Mouse (Mus musculus) CD4-positive, CD25-positive, alpha-beta regulatory T cell, adult 9 weeks (primary cell): ENCODE data around the gene Fntb. TPM values are rescaled to one million over a fixed set of nuclear protein-coding genes. Genes with fewer than 3 reads are reported as not detected.

ENCODE experiments used
- polyA plus RNA-seq: library from polyadenylated mRNA; unstranded; fragments of 100-300 nt; shearing (Covaris generic); gene quantifications from one replicate; pipeline ENCODE4 v1.2.1, GENCODE M21; 2017

The Fntb gene
- polyA plus RNA-seq: 28.0 TPM

GRCm38 (mm10) chr12:76765354-76765851 is at the start of gene Fntb, which contains the start of gene Churc1:
TSS of gene Fntb (plus strand) at chr12:76765589.
TSS of gene Churc1 (plus strand) at chr12:76765538.

GRCm38 (mm10) chr12:76795350-76795749 is 30.0 kb downstream of the Fntb start, which contains the start of gene Gpx2:
TSS of gene Gpx2 (minus strand) at chr12:76795554.

GRCm38 (mm10) chr12:76822651-76823041 is 57.3 kb downstream of the Fntb start, which contains the start of gene Rab15:
TSS of gene Rab15 (minus strand) at chr12:76822908.

DNA sequence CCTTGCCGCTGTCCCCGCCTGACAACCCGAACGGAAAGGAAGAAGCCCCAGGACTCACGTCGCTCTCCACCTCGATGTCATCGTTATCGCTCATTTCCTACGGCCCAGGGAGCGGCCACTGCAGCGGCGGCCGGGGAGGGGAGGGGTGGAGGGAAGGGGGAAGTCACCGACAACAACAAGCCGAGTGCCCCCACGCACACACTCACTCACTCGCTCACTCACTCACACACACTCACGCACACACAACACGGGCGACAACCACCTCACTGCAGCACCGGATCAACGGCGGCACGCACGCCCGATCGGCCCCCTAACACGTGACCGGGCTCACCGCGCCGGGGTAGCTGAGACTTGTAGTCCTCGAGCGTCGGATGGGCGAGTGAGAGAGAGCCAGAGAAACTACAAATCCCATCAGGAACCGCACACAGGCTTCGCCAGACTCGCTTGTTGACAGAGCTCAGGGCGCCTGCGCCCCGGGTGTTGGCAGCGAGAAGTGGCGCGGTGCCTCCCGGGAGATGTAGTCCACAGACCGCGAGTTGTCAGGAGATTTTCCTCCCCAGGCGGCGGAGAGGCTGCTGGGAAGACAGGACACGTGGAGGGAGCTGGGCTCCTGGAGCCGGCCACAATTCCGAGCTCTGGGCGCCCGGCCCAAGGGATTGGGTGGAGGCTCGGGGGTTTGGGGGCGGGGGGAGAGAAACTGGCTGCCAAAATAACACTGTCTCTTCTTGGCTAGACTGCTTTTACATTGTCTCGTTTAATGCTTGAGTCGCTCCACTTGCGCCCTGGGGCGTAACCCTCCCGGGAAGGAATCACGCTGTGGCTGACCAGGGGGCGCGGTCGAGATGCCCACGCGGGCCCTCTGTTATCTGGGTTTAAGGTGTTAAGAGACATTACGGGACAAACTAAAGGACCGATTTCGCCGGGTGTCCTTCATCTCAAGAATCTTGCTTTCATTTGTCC is 196.8 kb downstream of the Fntb start, which contains the start of gene Max:
Gene Max, minus strand, starts transcription at position 270 of the 960 bp plus-strand sequence.

Other genes starting within 250 kb of the Fntb start
- 1.1 TPM for gene Plekhg3, start 234.7 kb upstream of the Fntb start, polyA plus RNA-seq
- 0.46 TPM for gene Sptb, start 55.0 kb upstream of the Fntb start, polyA plus RNA-seq
- gene Churc1, start 51 bp upstream of the Fntb start, polyA plus RNA-seq: 192 TPM
- gene Gpx2, start 30.0 kb downstream of the Fntb start, polyA plus RNA-seq: not detected
- gene Rab15, start 57.3 kb downstream of the Fntb start, polyA plus RNA-seq: not detected
- gene Max, start 196.6 kb downstream of the Fntb start, polyA plus RNA-seq: 195 TPM